Mouse (Mus musculus): Measurements from ENCODE around the gene Cdkal1. TPM values are rescaled to one million over a fixed set of nuclear protein-coding genes. Genes with fewer than 3 reads are reported as not detected.
A peak's percentile ranks its signal among the peaks of the same experiment; 100 is the strongest.

The Cdkal1 gene
- polyA plus RNA-seq, 1 experiment = 5.1 TPM

DNA sequence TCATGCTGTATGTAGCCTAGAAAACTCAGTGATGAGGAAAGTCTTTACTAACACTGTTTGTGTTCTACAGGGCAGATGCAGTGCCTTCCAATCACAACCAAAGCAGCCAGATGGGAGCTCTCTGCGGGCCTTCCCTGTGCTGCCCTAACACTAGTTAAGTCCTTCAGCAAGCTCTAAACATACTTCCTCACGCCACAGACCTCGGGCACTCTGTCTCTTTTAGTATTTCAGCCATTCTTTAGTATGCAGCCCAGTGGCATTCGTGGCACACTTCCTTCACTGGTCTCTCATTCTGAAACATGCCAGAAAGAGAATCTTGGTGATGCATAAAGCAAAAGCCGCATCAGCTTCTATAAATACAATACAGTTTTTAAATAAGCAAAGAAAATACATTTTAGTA lies 246.0 kb downstream of the Cdkal1 start:
- TF ChIP-seq CTCF (IDR thresholded peaks at IDR 0.05; ENCODE audit: control insufficient read depth, insufficient read depth, insufficient read length) (no peak), MYOD1 (IDR thresholded peaks at IDR 0.05; ENCODE audit: control insufficient read depth, insufficient read length, low read depth) (no peak), MAX (IDR thresholded peaks at IDR 0.05) (no peak), CEBPB (IDR thresholded peaks at IDR 0.05; ENCODE audit: low read depth) (no peak), USF1 (IDR thresholded peaks at IDR 0.05; ENCODE audit: low read depth) (no peak), MYOG (IDR thresholded peaks at IDR 0.05; ENCODE audit: control insufficient read depth, extremely low read depth, insufficient read length) (no peak), FOSL1 (IDR thresholded peaks at IDR 0.05; ENCODE audit: insufficient read depth, low read length, poor library complexity, severe bottlenecking) (no peak)
- Histone ChIP-seq H3K36me3 (ENCODE audit: control insufficient read depth, insufficient read depth) (no peaks in the 10 kb centered on the region), H3K27me3 (ENCODE audit: control insufficient read depth, insufficient read depth, insufficient read length) (no peaks in the 10 kb centered on the region), H3ac (ENCODE audit: control insufficient read depth, insufficient read length, low read depth) (no peak overlapping the region), H3K79me3 (ENCODE audit: low read depth) (no peaks in the 10 kb centered on the region), H3K4me3 (ENCODE audit: insufficient read depth, poor library complexity, severe bottlenecking) (no peak overlapping the region), H3K79me2 (ENCODE audit: control insufficient read depth, insufficient read depth) (no peaks in the 10 kb centered on the region)

DNA sequence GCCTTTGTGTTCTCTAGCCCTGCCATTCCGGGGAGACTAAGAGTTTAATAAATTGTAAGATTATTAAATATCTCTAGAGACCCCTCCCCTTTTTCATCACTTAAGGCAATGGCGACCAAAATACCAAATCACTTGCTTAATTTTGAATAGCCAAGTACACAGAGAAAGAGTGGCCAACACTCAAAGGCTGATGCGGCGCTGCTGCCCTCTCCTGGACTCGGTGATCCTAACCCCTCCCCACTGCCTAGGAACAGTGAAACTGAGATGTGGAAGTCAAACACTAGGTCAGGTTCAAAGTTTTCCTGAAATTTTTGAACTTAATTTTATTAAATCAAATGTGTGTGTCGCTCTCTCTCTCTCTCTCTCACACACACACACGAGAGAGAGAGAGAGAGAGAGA lies 251.2 kb downstream of the Cdkal1 start:
- Histone ChIP-seq H3K27me3 (ENCODE audit: control insufficient read depth, insufficient read depth, insufficient read length) (no peaks in the 10 kb centered on the region), H3ac (ENCODE audit: control insufficient read depth, insufficient read length, low read depth) (no peak overlapping the region), H3K36me3 (ENCODE audit: control insufficient read depth, insufficient read depth) (no peaks in the 10 kb centered on the region), H3K4me3 (ENCODE audit: insufficient read depth, poor library complexity, severe bottlenecking) (no peak overlapping the region), H3K79me2 (ENCODE audit: control insufficient read depth, insufficient read depth) (no peaks in the 10 kb centered on the region), H3K79me3 (ENCODE audit: low read depth) (no peaks in the 10 kb centered on the region)
- no peak for TF ChIP-seq CEBPB (IDR thresholded peaks at IDR 0.05; ENCODE audit: low read depth)
- peak; percentile 83 for TF ChIP-seq CTCF (IDR thresholded peaks at IDR 0.05; ENCODE audit: control insufficient read depth, insufficient read depth, insufficient read length)

DNA sequence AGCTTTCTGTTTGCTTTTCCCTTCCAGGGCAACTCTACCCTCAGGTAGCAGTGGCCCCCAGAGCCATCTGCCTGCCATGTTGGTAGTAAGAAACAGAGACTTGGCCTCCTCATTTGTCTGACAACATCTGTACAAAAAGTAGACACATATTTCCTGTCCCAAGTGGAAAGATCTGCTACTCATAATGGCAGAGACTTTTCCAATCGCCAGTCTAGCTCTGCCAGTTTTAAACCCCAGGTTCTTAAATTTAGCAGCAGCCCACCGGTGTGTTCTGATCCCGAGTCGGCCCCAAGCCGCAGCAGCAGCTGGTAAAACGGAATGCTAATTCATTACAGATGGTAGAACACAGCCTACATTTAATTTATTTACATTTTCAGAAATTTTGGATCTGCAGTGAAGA lies 251.9 kb downstream of the Cdkal1 start:
- no peaks in the 10 kb centered on the region for H3K79me2 ChIP-seq (ENCODE audit: control insufficient read depth, insufficient read depth)
- TF ChIP-seq CEBPB (IDR thresholded peaks at IDR 0.05; ENCODE audit: low read depth) = no peak
- TF ChIP-seq MYOD1 (IDR thresholded peaks at IDR 0.05; ENCODE audit: control insufficient read depth, insufficient read length, low read depth) = no peak
- no peak for TF ChIP-seq CTCF (IDR thresholded peaks at IDR 0.05; ENCODE audit: control insufficient read depth, insufficient read depth, insufficient read length)
- TF ChIP-seq MYOG (IDR thresholded peaks at IDR 0.05; ENCODE audit: control insufficient read depth, extremely low read depth, insufficient read length) = no peak
- no peak for TF ChIP-seq FOSL1 (IDR thresholded peaks at IDR 0.05; ENCODE audit: insufficient read depth, low read length, poor library complexity, severe bottlenecking)
- no peak for TF ChIP-seq MAX (IDR thresholded peaks at IDR 0.05)
- no peak for TF ChIP-seq USF1 (IDR thresholded peaks at IDR 0.05; ENCODE audit: low read depth)

DNA sequence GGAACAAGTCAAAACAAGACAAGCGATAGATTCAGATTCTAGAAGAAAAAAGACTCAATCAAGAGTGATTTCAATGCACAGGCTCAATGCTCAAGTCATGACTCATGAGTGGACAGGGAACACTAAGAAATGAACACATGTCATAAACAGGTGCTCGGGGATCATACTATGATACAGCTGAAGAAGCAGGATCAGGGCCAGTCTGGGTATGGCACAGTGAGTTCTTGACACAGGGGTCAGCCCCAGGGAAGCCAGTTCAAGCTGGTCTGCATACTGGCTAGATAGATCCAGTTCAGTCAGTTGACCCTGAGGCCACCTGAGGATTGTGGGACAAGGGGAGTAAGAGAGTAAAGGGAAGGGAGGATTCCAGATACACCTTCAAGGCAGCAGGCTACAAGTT lies 254.4 kb downstream of the Cdkal1 start:
- Histone ChIP-seq H3K4me3 (ENCODE audit: insufficient read depth, poor library complexity, severe bottlenecking) (no peak overlapping the region), H3K27me3 (ENCODE audit: control insufficient read depth, insufficient read depth, insufficient read length) (no peaks in the 10 kb centered on the region), H3K79me2 (ENCODE audit: control insufficient read depth, insufficient read depth) (no peaks in the 10 kb centered on the region), H3K36me3 (ENCODE audit: control insufficient read depth, insufficient read depth) (no peaks in the 10 kb centered on the region), H3ac (ENCODE audit: control insufficient read depth, insufficient read length, low read depth) (no peak overlapping the region), H3K79me3 (ENCODE audit: low read depth) (no peaks in the 10 kb centered on the region)
- TF ChIP-seq FOSL1 (IDR thresholded peaks at IDR 0.05; ENCODE audit: insufficient read depth, low read length, poor library complexity, severe bottlenecking) (no peak), CTCF (IDR thresholded peaks at IDR 0.05; ENCODE audit: control insufficient read depth, insufficient read depth, insufficient read length) (no peak), MAX (IDR thresholded peaks at IDR 0.05) (no peak), MYOD1 (IDR thresholded peaks at IDR 0.05; ENCODE audit: control insufficient read depth, insufficient read length, low read depth) (no peak), MYOG (IDR thresholded peaks at IDR 0.05; ENCODE audit: control insufficient read depth, extremely low read depth, insufficient read length) (no peak), CEBPB (IDR thresholded peaks at IDR 0.05; ENCODE audit: low read depth) (no peak)

More for the DNA sequence above, 251.9 kb downstream of the Cdkal1 start:
- H3K27me3 ChIP-seq (ENCODE audit: control insufficient read depth, insufficient read depth, insufficient read length) = no peaks in the 10 kb centered on the region
- H3K36me3 ChIP-seq (ENCODE audit: control insufficient read depth, insufficient read depth) = no peaks in the 10 kb centered on the region
- H3ac ChIP-seq (ENCODE audit: control insufficient read depth, insufficient read length, low read depth) = no peak overlapping the region
- no peak overlapping the region for H3K4me3 ChIP-seq (ENCODE audit: insufficient read depth, poor library complexity, severe bottlenecking)
- H3K79me3 ChIP-seq (ENCODE audit: low read depth) = no peaks in the 10 kb centered on the region

DNA sequence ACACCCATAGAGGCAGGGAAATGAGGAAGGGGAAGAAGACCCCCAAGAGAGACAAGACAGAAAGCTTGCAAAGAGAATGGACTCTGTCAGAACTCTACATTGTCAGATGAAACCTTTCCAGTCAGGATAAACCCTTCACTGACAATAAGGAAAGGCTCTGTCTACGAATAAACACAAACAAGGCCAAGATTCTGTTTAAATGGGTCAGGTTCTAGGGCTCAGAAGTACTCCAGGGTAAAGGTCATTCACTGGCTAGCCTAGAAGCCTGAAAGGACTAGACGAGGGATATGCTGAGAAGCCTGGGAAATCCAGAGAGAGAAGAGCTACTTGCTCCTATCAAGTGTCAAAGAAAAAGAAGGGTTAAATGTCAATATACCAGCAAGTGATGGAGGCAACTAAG lies 255.8 kb downstream of the Cdkal1 start:
- no peaks in the 10 kb centered on the region for H3K79me2 ChIP-seq (ENCODE audit: control insufficient read depth, insufficient read depth)
- H3K27me3 ChIP-seq (ENCODE audit: control insufficient read depth, insufficient read depth, insufficient read length) = no peaks in the 10 kb centered on the region
- no peak overlapping the region for H3K4me3 ChIP-seq (ENCODE audit: insufficient read depth, poor library complexity, severe bottlenecking)
- H3K36me3 ChIP-seq (ENCODE audit: control insufficient read depth, insufficient read depth) = no peaks in the 10 kb centered on the region
- no peaks in the 10 kb centered on the region for H3K79me3 ChIP-seq (ENCODE audit: low read depth)
- H3ac ChIP-seq (ENCODE audit: control insufficient read depth, insufficient read length, low read depth) = no peak overlapping the region
- no peak for TF ChIP-seq MYOD1 (IDR thresholded peaks at IDR 0.05; ENCODE audit: control insufficient read depth, insufficient read length, low read depth)
- no peak for TF ChIP-seq FOSL1 (IDR thresholded peaks at IDR 0.05; ENCODE audit: insufficient read depth, low read length, poor library complexity, severe bottlenecking)
- no peak for TF ChIP-seq MYOG (IDR thresholded peaks at IDR 0.05; ENCODE audit: control insufficient read depth, extremely low read depth, insufficient read length)
- no peak for TF ChIP-seq MAX (IDR thresholded peaks at IDR 0.05)
- TF ChIP-seq CTCF (IDR thresholded peaks at IDR 0.05; ENCODE audit: control insufficient read depth, insufficient read depth, insufficient read length) = no peak
- no peak for TF ChIP-seq USF1 (IDR thresholded peaks at IDR 0.05; ENCODE audit: low read depth)
- no peak for TF ChIP-seq CEBPB (IDR thresholded peaks at IDR 0.05; ENCODE audit: low read depth)

DNA sequence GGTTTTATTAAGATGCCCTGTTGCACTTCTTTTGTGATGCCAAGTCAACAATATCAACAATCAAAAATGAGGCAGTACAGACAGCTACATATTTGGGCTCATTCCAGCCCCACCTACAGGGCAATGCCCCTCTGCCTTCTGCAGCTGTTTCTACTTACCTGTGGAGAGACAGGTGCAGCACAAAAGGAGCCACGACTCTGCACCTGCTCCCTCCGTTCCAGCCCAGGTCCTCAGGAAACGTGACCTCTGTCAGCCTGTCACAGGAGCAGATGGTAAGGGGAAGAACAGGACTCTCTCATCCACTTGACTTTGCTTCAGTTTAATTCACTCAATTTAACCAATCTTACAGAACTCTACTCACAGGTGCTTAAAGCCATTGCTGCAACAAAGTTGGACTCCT lies 258.7 kb downstream of the Cdkal1 start:
- TF ChIP-seq USF1 (IDR thresholded peaks at IDR 0.05; ENCODE audit: low read depth) = no peak
- no peak for TF ChIP-seq MYOD1 (IDR thresholded peaks at IDR 0.05; ENCODE audit: control insufficient read depth, insufficient read length, low read depth)
- TF ChIP-seq CEBPB (IDR thresholded peaks at IDR 0.05; ENCODE audit: low read depth) = no peak
- TF ChIP-seq MYOG (IDR thresholded peaks at IDR 0.05; ENCODE audit: control insufficient read depth, extremely low read depth, insufficient read length) = no peak
- TF ChIP-seq FOSL1 (IDR thresholded peaks at IDR 0.05; ENCODE audit: insufficient read depth, low read length, poor library complexity, severe bottlenecking) = no peak
- no peak for TF ChIP-seq CTCF (IDR thresholded peaks at IDR 0.05; ENCODE audit: control insufficient read depth, insufficient read depth, insufficient read length)
- TF ChIP-seq MAX (IDR thresholded peaks at IDR 0.05) = no peak
- H3K4me3 ChIP-seq (ENCODE audit: insufficient read depth, poor library complexity, severe bottlenecking) = no peak overlapping the region

More for the DNA sequence above, 258.7 kb downstream of the Cdkal1 start:
- no peaks in the 10 kb centered on the region for H3K79me3 ChIP-seq (ENCODE audit: low read depth)
- no peaks in the 10 kb centered on the region for H3K79me2 ChIP-seq (ENCODE audit: control insufficient read depth, insufficient read depth)
- no peaks in the 10 kb centered on the region for H3K27me3 ChIP-seq (ENCODE audit: control insufficient read depth, insufficient read depth, insufficient read length)
- no peaks in the 10 kb centered on the region for H3K36me3 ChIP-seq (ENCODE audit: control insufficient read depth, insufficient read depth)
- no peak overlapping the region for H3ac ChIP-seq (ENCODE audit: control insufficient read depth, insufficient read length, low read depth)
